Mouse (Mus musculus): ENCODE measurements at regions not wholly inside any gene's neighbourhood (a gene's known extent, or its start where the extent isn't known, plus 50 kb on each side); places are given as distances from the start of the nearest gene placed in this dataset.

DNA sequence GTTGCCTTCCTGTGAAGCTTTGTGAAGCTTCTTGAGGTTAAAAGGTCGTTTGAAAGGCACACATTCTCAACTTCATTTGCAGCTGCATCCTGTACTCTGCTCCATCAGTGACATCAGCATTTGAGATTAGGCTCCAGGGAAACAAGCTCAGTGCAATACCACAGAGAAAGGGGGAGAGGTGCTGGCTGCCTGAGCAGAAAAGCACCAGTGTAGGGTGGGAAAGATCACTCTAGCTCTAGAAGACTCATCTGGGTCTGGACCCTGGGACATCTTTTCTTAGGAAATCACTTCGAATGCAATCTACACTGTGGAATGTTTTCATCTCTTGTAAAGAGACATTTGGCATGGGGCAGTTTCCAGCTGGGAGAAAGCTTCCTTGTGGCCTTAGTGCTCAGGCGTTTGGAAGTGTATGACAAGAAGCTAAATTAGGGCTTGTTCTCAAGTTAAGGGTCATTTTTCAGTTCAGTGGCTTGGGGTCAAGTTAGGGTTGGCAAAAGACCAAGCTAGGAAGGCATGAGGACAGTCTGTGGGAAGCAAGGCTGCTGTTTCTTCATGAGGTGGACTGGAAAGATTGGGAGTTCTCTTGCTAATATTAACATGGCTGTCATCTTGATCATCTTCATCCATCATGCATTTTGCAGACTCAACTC lies 370.5 kb upstream of the Gm6657 start:
- TF ChIP-seq POLR2A (IDR thresholded peaks at IDR 0.05; ENCODE audit: insufficient read depth, low read length) (no peak), CTCF (IDR thresholded peaks at IDR 0.05; ENCODE audit: low read depth, low read length) (no peak)
